Mouse (Mus musculus) brain, embryonic 14.5 days (tissue): ENCODE measurements around the gene Gemin7. TPM values are rescaled to one million over a fixed set of nuclear protein-coding genes. Genes with fewer than 3 reads are reported as not detected.
A peak's percentile ranks its signal among the peaks of the same experiment; 100 is the strongest.
"Not testable (repeated sequence)": the region's sequence is repeated elsewhere in the genome, so short reads cannot be mapped to it uniquely, and the experiment has no call there.

ENCODE experiments used
- DNase-seq: peaks from one replicate; pipeline ENCODE4 v3.0.0-alpha.2; 2011; ENCODE audit warnings: low read depth
- CTCF ChIP-seq: fragments of 200-500 bp; IDR thresholded peaks from 2 replicates; pipeline ENCODE4 v1.5.1; 2012; ENCODE audit warnings: inconsistent platforms, mild to moderate bottlenecking, moderate library complexity, borderline replicate concordance; ENCODE audit not compliant: insufficient read depth, insufficient read length; ENCODE audit errors: extremely low read depth
- POLR2A ChIP-seq: fragments of 200-500 bp; IDR thresholded peaks from 2 replicates; pipeline ENCODE4 v1.6.1; 2012; ENCODE audit warnings: mild to moderate bottlenecking, inconsistent platforms, borderline replicate concordance; ENCODE audit not compliant: poor library complexity, insufficient read depth, insufficient read length, severe bottlenecking; ENCODE audit errors: extremely low read depth
- polyA plus RNA-seq: library from polyadenylated mRNA; depleted of rRNA; stranded (reverse); fragments of >200 nt; gene quantifications from 2 replicates; pipeline ENCODE4 v1.2.3, GENCODE M21; 2012; rRNA removed

The Gemin7 gene
- 67.3 and 72.9 TPM in 2 replicates for polyA plus RNA-seq

DNA sequence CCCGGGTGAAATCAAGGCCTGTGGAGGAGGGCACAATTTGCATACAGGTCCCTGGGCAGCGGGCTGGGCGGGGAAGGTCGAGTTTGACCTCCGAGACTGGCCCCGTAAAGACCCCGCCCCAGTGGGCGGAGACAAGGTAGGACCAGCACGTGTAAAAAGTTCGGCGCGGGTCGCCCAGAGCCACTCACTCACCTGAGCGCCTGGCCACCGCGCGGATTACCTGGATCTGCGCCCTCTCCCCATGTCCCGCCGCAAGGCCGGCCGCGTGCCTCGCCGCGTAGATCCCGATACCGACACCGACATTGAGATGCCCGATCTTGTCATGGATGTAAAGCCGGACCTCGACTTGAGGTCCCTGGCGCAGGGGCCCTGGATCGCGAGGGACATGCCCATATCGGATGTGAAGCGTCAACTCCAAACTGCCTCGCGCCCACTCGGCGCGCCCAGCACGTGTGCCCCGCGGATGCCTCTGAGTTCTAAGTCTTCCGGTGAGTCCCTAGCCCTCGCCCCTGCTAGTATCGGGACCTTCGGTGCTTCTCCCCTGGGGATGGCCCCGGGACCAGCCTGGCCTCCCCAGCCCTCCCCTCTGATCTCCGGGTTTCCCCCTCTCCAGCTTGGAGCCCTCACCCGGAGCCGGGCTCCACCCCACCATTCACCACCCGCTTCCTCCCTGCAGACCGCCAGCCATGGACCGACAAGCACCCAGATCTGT lies at the start of gene Gemin7, which contains the start of gene Zfp296:
TSS of gene Gemin7 (minus strand) at position 455 of the 712 bp plus-strand sequence.
TSS of gene Zfp296 (plus strand) at position 147 of the 712 bp plus-strand sequence.
- TF ChIP-seq CTCF (no peak), POLR2A (no peak)
- DNase-seq: no peak

DNA sequence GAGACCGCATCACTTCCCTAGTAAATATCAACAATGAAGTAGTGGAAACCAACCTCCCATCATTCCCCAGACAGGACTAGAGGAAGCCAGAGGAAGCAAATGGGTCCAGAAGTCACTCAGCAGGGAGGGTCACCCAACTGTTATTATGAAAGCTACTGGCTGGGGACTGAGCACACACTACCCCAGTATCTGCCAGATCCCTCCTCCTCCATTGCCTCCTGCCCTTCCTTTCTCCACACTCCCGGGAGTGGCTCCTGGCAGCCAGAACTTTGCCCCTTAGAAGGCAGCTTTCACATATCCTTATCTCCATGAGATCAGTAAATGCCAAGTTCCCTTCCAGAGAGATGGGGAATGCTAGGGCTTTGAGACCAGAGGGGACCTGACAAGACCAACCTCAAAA lies 46.0 kb upstream of the Gemin7 start:
- no peak for DNase-seq

DNA sequence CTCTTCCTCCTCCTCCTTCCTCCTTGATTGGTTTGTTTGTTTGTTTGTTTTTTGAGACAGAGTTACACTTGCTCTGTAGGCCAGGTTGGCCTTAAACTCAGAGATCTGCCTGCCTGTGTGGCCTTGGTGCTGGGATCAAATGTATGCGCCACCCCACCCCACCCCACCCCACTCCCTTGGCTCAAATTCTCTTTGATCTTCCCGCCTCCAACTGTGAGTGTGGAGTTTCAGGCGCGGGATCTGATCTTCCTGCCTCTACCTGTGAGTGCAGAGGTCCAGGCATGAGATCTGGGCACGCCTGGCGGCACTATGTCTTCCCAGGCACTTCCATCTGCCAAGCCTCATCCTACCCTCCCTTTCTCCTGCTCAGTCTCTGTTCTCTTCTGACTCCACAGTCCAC lies 44.8 kb upstream of the Gemin7 start:
- DNase-seq: no peak
- TF ChIP-seq POLR2A (no peak), CTCF (no peak)

More for the DNA sequence above, 46.0 kb upstream of the Gemin7 start:
- no peak for TF ChIP-seq CTCF
- TF ChIP-seq POLR2A: no peak

DNA sequence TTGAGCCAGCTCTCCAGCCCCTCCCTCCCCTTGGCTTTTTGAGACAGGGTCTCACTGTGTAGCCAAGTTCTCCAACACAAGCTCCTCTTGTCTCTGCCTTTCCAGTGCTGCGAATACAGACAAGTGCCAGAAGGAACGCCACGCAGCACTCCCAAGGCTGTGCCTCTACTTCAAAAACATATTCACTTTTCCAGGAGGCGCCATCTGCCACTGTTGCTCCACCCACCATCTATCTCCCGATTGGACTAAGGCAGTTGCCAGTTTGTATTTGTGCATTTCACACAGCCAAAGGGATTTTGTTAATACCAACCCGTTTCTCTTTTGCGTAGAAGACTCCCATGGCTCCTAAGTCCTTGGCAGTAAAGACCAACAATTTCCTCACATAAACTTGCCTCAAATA lies 43.4 kb upstream of the Gemin7 start:
- no peak for TF ChIP-seq POLR2A
- no peak for TF ChIP-seq CTCF
- DNase-seq: peak; percentile 29

DNA sequence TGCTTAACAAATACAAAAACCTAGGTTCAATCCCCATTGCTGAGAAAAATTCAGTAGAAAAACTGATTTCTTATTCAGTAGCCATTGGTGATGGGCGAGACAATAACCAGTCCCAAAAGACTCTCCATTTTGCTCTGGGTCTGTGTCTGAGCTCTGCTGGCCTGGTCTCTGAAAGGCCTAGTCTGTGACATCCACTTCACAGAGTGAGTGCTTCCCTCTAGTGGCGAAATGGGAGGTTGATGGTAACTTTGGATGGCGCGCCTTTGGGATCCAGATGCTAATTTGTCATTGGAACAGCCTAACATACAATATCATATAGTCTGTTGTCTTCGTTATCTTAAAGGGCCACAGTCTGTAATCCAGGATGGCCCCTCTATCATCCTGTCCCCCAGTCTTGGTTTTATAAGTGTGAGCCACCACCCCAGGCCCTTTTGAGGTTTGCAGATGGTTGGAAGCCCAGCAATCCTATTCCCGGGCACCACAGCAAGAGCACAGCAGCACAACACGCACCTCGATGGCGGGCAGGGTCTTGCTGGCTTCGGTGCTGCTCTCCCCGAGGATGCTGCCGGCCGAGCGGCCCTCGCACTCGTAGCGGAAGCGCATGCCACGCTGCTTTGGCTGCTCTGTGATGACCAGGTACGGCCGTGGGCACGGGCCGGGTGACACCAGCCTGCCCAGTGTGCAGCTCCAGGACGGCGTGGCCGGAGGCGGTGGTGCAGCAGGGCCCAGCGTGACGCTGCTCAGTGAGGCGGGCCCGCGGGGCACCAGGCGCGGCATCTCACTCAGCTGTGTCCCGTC lies 41.8 kb upstream of the Gemin7 start:
- peak; percentile 88 for DNase-seq
- TF ChIP-seq POLR2A (no peak), CTCF (peak; percentile 86; the same call in 1 of the 2 replicates)

DNA sequence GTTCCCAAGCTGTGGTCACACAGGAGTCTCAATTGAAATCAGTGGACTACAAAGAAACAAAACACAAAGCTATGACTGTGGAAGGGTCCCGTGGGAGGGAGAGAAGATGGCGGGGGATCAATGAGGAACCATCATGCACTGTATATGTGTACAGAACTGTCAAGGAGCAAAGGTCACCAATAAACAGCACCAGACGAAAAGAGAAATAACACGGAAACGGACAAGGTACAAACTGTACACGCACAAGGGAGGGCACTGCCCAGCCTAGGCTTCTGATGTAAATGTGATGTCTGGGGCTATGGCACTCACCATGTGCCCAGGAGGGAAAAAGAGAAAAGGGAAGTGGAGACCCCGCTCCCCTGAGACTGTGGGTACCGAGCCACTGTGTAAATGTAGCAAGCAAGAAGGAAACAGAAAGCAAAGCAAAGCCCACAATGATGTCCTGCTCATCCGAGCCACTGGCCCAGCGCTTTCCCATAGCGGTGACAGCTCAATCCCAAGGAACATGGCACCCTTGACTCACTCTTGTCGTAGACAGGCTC lies 37.7 kb upstream of the Gemin7 start:
- TF ChIP-seq CTCF (no peak), POLR2A (no peak)
- DNase-seq: no peak

DNA sequence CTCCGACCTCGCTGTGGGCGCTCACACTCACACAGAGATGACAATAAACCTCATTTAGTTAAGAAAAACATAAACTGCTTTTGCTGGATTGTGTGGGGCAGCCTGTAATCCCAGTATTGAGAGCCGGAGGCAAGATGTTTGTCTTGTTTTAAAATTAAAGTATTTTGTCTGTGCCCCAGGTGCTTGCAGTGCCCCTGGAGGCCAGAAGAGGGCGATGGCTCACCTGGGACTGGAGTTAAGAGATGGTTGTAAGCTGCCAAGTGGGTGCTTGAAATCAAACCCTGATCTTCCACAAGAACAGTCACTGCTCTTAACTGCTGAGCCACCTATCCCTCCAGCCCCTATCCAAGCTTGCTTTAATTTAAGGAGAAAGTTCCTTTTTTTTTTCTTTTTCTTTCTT lies 33.6 kb upstream of the Gemin7 start:
- TF ChIP-seq CTCF (peak; percentile 13; the same call in 1 of the 2 replicates), POLR2A (no peak)
- DNase-seq: no peak

DNA sequence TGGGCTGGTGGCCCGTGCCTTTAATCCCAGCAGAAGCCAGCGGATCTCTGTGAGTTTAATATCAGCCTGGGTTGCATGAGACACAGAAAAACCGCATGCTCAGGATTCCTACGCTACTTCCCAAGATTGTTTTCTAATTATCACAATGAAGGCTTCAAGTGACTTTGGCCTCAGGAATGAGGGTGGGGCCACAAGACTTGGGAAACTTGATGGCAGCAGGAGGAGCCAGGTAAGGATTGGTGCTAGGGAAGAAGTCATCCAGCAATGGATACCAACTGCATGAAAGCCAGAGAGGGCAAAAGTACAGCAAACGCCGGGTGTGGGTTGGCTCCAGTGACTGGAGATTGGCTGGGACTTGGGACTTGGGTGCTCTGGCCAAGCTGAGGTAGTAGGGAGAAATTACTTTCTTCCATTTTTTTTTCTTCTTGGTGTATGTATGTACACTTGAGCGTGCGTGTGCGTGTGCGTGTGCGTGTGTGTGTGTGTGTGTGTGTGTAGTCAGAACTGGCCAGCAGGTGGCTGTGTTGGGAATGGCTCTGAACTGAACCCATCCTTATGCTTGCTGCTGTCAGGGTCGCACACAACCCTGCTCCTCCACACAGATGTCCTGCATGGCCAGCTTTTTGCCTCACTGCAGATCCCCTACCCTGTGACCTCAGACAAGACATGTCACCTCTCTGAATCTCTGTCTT lies 32.4 kb upstream of the Gemin7 start:
- TF ChIP-seq POLR2A (no peak), CTCF (no peak)
- DNase-seq: no peak

DNA sequence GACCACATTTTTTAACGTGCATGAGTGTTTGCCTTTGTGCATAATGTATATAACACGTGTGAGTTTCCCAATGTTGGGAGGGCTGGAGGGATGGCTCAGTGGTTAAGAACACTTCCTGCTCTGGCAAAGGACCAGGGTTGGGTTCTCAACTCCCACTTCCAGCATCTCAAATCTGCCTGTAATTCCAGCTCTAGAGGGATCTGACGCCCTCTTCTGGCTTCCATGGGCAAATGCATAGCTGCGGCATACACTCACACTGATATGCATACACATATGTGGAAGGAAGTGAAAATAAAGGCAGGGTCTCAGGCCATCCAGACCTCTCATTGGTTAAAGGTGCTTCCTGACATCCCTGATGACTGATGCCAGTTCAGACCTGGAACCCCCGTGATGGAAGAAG lies 29.9 kb upstream of the Gemin7 start:
- no peak for DNase-seq
- no peak for TF ChIP-seq CTCF
- TF ChIP-seq POLR2A: no peak

DNA sequence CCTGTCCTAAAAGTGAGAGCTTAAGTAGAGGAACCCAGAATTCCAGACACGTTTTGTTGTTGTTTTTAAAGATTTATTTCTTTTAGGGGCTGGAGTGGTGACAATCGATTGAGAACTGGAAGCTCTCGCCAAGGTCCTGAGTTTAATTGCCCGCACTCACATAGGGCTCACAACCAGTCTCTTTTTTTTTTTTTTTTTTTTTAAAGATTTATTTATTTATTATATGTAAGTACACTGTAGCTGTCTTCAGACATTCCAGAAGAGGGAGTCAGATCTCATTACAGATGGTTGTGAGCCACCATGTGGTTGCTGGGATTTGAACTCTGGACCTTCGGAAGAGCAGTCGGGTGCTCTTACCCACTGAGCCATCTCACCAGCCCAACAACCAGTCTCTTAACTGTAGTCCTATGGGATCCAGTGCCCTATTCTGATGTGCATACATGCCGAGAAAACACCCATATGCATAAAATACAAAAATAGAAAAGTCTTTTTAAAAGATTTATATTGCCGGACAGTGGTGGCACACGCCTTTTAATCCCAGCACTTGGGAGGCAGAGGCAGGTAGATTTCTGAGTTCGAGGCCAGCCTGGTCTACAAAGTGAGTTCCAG lies 27.3 kb upstream of the Gemin7 start:
- not testable (repeated sequence) for DNase-seq

DNA sequence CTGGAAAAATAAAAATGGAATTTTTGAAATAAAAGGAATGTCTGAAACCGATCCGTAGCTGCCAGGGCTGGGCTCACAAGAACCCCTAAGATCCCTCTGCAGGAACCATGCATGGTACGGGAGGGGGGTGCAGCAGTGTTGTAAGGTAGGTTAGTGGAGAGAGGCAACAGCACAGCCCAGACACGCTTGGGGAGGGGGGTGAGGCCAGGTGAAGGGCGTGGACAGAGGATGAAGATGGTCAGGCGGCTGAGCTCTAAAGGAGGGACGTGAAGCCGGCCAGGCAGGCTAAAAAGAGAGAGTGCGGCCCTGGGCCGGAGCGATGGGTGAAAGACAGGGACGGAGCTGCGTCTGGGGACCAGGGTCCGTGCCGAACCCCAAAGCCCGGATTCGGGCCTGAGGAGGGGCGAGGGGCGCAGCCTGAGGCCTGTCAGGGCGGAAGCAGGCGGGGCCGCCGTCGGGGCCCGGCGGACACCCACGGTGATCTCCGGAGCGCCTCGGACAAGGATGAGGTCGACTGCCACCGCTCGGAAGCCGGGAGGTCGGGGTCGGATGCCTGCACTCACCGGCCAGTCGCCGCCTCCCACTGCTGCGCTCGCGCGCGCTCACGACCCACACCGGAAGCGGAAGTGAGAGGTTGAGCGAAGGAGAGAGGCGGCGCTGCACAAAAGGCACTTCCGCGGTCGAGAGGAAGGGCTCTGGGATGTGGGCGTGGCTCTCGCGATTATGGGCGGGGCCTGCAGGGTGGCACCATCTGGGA lies 26.6 kb upstream of the Gemin7 start, which contains the start of gene Clasrp:
TSS of gene Clasrp (minus strand) at position 638 of the 757 bp plus-strand sequence.
- no peak for TF ChIP-seq CTCF
- peak; percentile 76; the same call in 1 of the 2 replicates for TF ChIP-seq POLR2A

DNA sequence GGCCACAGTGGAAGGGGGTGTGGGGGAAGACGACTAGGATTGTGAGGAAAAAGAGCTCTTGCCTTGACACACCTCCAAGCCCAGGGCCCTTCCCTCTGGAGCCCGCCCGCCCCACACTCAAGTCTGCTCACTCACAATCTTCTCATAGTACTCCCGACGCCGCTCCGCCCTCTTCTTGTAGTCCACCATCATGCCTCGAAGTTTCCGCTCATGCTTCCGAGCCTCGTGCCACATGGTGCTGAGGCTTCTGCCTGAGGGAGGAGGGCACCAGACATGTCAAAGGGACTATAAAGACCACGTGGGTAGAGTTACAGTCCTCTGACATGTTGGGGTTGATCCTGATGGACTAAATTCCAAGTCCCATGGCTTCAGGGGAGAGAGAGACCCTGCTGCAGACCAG lies 25.7 kb upstream of the Gemin7 start:
- TF ChIP-seq POLR2A: no peak
- no peak for TF ChIP-seq CTCF
- no peak for DNase-seq

More for the DNA sequence above, 26.6 kb upstream of the Gemin7 start, which contains the start of gene Clasrp:
- peak; percentile 97 for DNase-seq

DNA sequence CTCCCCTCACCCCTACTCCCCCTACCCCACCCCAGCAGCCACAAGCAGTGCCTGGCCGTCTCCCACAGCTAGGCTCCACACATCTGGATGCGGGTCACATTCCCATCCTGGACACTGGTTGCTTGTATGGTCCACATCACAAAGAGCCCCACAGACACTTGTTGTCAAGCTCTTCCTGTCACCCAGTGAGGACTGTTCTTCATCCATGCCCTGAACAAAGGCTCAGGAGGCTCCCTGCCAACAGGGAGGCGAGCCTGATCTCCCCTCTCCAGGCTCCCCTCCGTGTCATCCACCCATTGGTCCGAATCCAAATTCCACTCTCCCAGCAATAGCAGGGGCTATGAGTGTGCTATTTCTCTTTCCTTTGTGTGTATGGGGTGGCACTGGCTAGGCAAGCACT lies 23.2 kb upstream of the Gemin7 start:
- TF ChIP-seq POLR2A (no peak), CTCF (no peak)
- DNase-seq: peak; percentile 72
